Mouse (Mus musculus) heart, adult 8-10 months (tissue): Measurements from ENCODE around the gene Gpr75. TPM values are rescaled to one million over a fixed set of nuclear protein-coding genes. Genes with fewer than 3 reads are reported as not detected.

Source experiments
- DNase-seq: peaks from one replicate; pipeline ENCODE4 v3.0.0; 2022; ENCODE audit warnings: low spot score
- total RNA-seq, 4 experiments: library from RNA; stranded (reverse); gene quantifications; 2 replicates each; pipeline ENCODE4 v1.2.4; 2022

The Gpr75 gene
- under 1 TPM in 2 of 4 experiments, not detected in 2; 0.22 TPM for total RNA-seq

- peak; percentile 7 for DNase-seq
Observed at GRCm38 (mm10) chr11:30885171-30885871, at the start of gene Gpr75, which contains the start of gene Asb3. Gene Gpr75, plus strand, starts transcription at chr11:30885358. Gene Asb3, plus strand, starts transcription at chr11:30885416.

GRCm38 (mm10) chr11:30838793-30839192 lies 46.4 kb upstream of the Gpr75 start:
- no peak for DNase-seq

- DNase-seq, result no peak
Observed at GRCm38 (mm10) chr11:30844355-30844754, 40.8 kb upstream of the Gpr75 start.

- DNase-seq, result no peak
Observed at GRCm38 (mm10) chr11:30872425-30872824, 12.7 kb upstream of the Gpr75 start.

GRCm38 (mm10) chr11:30888153-30888552 lies 3.0 kb downstream of the Gpr75 start:
- DNase-seq, result no peak

- DNase-seq, result no peak
Observed at GRCm38 (mm10) chr11:30896201-30896600, 11.0 kb downstream of the Gpr75 start.

GRCm38 (mm10) chr11:30899312-30899711 lies 14.2 kb downstream of the Gpr75 start:
- DNase-seq, result no peak

GRCm38 (mm10) chr11:30912311-30912710 lies 27.2 kb downstream of the Gpr75 start:
- no peak for DNase-seq

- DNase-seq, result no peak
Observed at GRCm38 (mm10) chr11:30920641-30921040, 35.5 kb downstream of the Gpr75 start.

- DNase-seq, result no peak
Observed at GRCm38 (mm10) chr11:30923283-30923682, 38.1 kb downstream of the Gpr75 start.

- DNase-seq, result no peak
Observed at GRCm38 (mm10) chr11:30928079-30928478, 42.9 kb downstream of the Gpr75 start.

GRCm38 (mm10) chr11:30928498-30928897 lies 43.3 kb downstream of the Gpr75 start:
- DNase-seq, result no peak

Other genes with a start within 250 kb of the Gpr75 start
- 100 to 1,000 TPM in 3 of 4 experiments, 10 to 100 TPM in 1; 81.2 to 108 (median 104) TPM for gene Acyp2, start 235.8 kb upstream of the Gpr75 start, total RNA-seq
- 100 to 1,000 TPM; 187 to 251 (median 206) TPM for gene Psme4, start 113.6 kb upstream of the Gpr75 start, total RNA-seq
- gene Asb3, start 58 bp downstream of the Gpr75 start, total RNA-seq, result 1 to 10 TPM; 7.4 to 9.9 (median 8.2) TPM
- 10 to 100 TPM; 36.7 to 47.6 (median 39.5) TPM for gene Erlec1, start 69.0 kb downstream of the Gpr75 start, total RNA-seq
- 10 to 100 TPM; 21.0 to 35.3 (median 26.5) TPM for gene Chac2, start 101.0 kb downstream of the Gpr75 start, total RNA-seq